Mouse (Mus musculus) hindbrain, embryonic 13.5 days (tissue): Measurements from ENCODE around the gene Stxbp3. TPM values are rescaled to one million over a fixed set of nuclear protein-coding genes. Genes with fewer than 3 reads are reported as not detected.

Source experiments
- ATAC-seq: fragments of 200-750 bp; cut with Nextera tagmentation; 2 replicates; pipeline ENCODE4 v1.8.0; 2017; ENCODE audit warnings: moderate TSS enrichment; ENCODE audit not compliant: low FRiP score
- H3K27ac ChIP-seq: fragments of 300-500 bp; sonication (generic); 2 replicates; pipeline ENCODE4 v1.5.1; 2015; ENCODE audit warnings: inconsistent platforms, mild to moderate bottlenecking, moderate library complexity
- H3K27me3 ChIP-seq: fragments of 300-500 bp; sonication (generic); 2 replicates; pipeline ENCODE4 v1.6.1; 2015; ENCODE audit warnings: mild to moderate bottlenecking, inconsistent platforms
- H3K36me3 ChIP-seq: fragments of 300-500 bp; sonication (generic); 2 replicates; pipeline ENCODE4 v1.6.1; 2015; ENCODE audit warnings: mild to moderate bottlenecking, inconsistent platforms
- H3K4me1 ChIP-seq: fragments of 300-500 bp; sonication (generic); replicated peaks from 2 replicates; pipeline ENCODE4 v1.6.1; 2015; ENCODE audit warnings: inconsistent platforms
- H3K4me2 ChIP-seq: fragments of 300-500 bp; sonication (generic); 2 replicates; pipeline ENCODE4 v1.6.1; 2015; ENCODE audit warnings: inconsistent platforms, mild to moderate bottlenecking, moderate library complexity
- H3K4me3 ChIP-seq: fragments of 300-500 bp; sonication (generic); 2 replicates; pipeline ENCODE4 v1.5.1; 2015; ENCODE audit warnings: mild to moderate bottlenecking, inconsistent platforms
- H3K9ac ChIP-seq: fragments of 300-500 bp; sonication (generic); 2 replicates; pipeline ENCODE4 v1.6.1; 2015; ENCODE audit warnings: mild to moderate bottlenecking, inconsistent platforms
- H3K9me3 ChIP-seq: fragments of 300-500 bp; sonication (generic); 2 replicates; pipeline ENCODE4 v1.6.1; 2016; ENCODE audit warnings: inconsistent platforms
- WGBS: fragments of 180-500 bp; shearing (Covaris S2); methylation state at CpG from one replicate; pipeline ENCODE4 v1.1.7; 2015; 5-methylcytosine and 5-hydroxymethylcytosine counted together
- polyA plus RNA-seq: library from polyadenylated mRNA; unstranded; fragments of >200 nt; fragmentation: Nextera tagmentation; extraction: Ambion mirVana; gene quantifications from 2 replicates; pipeline ENCODE4 v1.2.1, GENCODE M21; 2015

Stxbp3 gene
- polyA plus RNA-seq, 1 experiment from 2014 or later: 16.7 TPM

GRCm38 (mm10) chr3:108791054-108791706 lies 49.1 kb downstream of the Stxbp3 start:
- 84% methylated on average over 7 of the region's 7 CpGs for WGBS

GRCm38 (mm10) chr3:108790499-108790898 lies 49.8 kb downstream of the Stxbp3 start:
- H3K9ac ChIP-seq: no peak overlapping the region
- no peaks in the 10 kb centered on the region for H3K27me3 ChIP-seq
- no peak overlapping the region for H3K4me2 ChIP-seq
- H3K27ac ChIP-seq: no peak overlapping the region
- ATAC-seq: no peak
- WGBS: 92% methylated on average over 3 of the region's 3 CpGs
- H3K9me3 ChIP-seq: no peaks in the 10 kb centered on the region
- peaks cover 14% of the 10 kb centered on the region; the same call in 1 of the 2 replicates for H3K36me3 ChIP-seq
- H3K4me3 ChIP-seq: no peak overlapping the region
- no peaks in the 10 kb centered on the region; the same call in 1 of the 2 replicates for H3K4me1 ChIP-seq

More at GRCm38 (mm10) chr3:108791054-108791706, 49.1 kb downstream of the Stxbp3 start:
- no peak overlapping the region for H3K27ac ChIP-seq
- no peak overlapping the region for H3K4me2 ChIP-seq
- no peaks in the 10 kb centered on the region for H3K9me3 ChIP-seq
- H3K4me1 ChIP-seq: no peaks in the 10 kb centered on the region; the same call in 1 of the 2 replicates
- H3K36me3 ChIP-seq: peaks cover 17% of the 10 kb centered on the region; the same call in 1 of the 2 replicates
- no peak overlapping the region for H3K9ac ChIP-seq
- no peak overlapping the region for H3K4me3 ChIP-seq
- no peaks in the 10 kb centered on the region for H3K27me3 ChIP-seq
- no peak for ATAC-seq

GRCm38 (mm10) chr3:108789299-108789698 lies 51.0 kb downstream of the Stxbp3 start:
- H3K4me1 ChIP-seq: no peaks in the 10 kb centered on the region; the same call in 1 of the 2 replicates
- H3K4me2 ChIP-seq: no peak overlapping the region
- ATAC-seq: no peak
- peaks cover 7% of the 10 kb centered on the region for H3K9me3 ChIP-seq
- H3K36me3 ChIP-seq: peaks cover 11% of the 10 kb centered on the region; the same call in 1 of the 2 replicates
- H3K27ac ChIP-seq: no peak overlapping the region
- 62% methylated on average over 5 of the region's 5 CpGs for WGBS
- no peaks in the 10 kb centered on the region for H3K27me3 ChIP-seq
- H3K9ac ChIP-seq: no peak overlapping the region
- no peak overlapping the region for H3K4me3 ChIP-seq

- H3K4me2 ChIP-seq: no peak overlapping the region
- H3K27ac ChIP-seq: no peak overlapping the region
- H3K36me3 ChIP-seq: peaks cover 7% of the 10 kb centered on the region; the same call in 1 of the 2 replicates
- H3K9ac ChIP-seq: no peak overlapping the region
- H3K27me3 ChIP-seq: no peaks in the 10 kb centered on the region
- peaks cover 7% of the 10 kb centered on the region for H3K9me3 ChIP-seq
- 86% methylated on average over 4 of the region's 4 CpGs for WGBS
- no peak for ATAC-seq
- no peaks in the 10 kb centered on the region; the same call in 1 of the 2 replicates for H3K4me1 ChIP-seq
- H3K4me3 ChIP-seq: no peak overlapping the region
Measured at GRCm38 (mm10) chr3:108788455-108788794, 51.9 kb downstream of the Stxbp3 start.

- Histone ChIP-seq H3K27me3 (no peaks in the 10 kb centered on the region), H3K9ac (no peak overlapping the region), H3K9me3 (peaks cover 7% of the 10 kb centered on the region), H3K27ac (no peak overlapping the region), H3K4me1 (no peaks in the 10 kb centered on the region; the same call in 1 of the 2 replicates), H3K4me3 (no peak overlapping the region), H3K4me2 (no peak overlapping the region), H3K36me3 (peaks cover 7% of the 10 kb centered on the region; the same call in 1 of the 2 replicates)
- WGBS: 75% methylated on average over 12 of the region's 12 CpGs
- ATAC-seq: no peak
Measured at GRCm38 (mm10) chr3:108787754-108788454, 52.4 kb downstream of the Stxbp3 start.

GRCm38 (mm10) chr3:108786520-108786919 lies 53.8 kb downstream of the Stxbp3 start:
- peaks cover under 1% of the 10 kb centered on the region for H3K4me1 ChIP-seq
- H3K27me3 ChIP-seq: no peaks in the 10 kb centered on the region
- WGBS: 69% methylated on average over 6 of the region's 6 CpGs
- H3K4me2 ChIP-seq: no peak overlapping the region
- H3K36me3 ChIP-seq: no peaks in the 10 kb centered on the region
- no peak for ATAC-seq
- no peak overlapping the region for H3K27ac ChIP-seq
- no peak overlapping the region for H3K9ac ChIP-seq
- H3K9me3 ChIP-seq: peaks cover 7% of the 10 kb centered on the region
- no peak overlapping the region for H3K4me3 ChIP-seq

- Histone ChIP-seq H3K27ac (no peak overlapping the region), H3K4me3 (no peak overlapping the region), H3K4me2 (no peak overlapping the region), H3K9ac (no peak overlapping the region), H3K27me3 (no peaks in the 10 kb centered on the region), H3K9me3 (peaks cover 7% of the 10 kb centered on the region), H3K36me3 (no peaks in the 10 kb centered on the region), H3K4me1 (peaks cover 6% of the 10 kb centered on the region; the same call in 1 of the 2 replicates)
- no peak for ATAC-seq
- WGBS: 77% methylated on average over 6 of the region's 6 CpGs
Measured at GRCm38 (mm10) chr3:108782364-108782895, 57.9 kb downstream of the Stxbp3 start.

GRCm38 (mm10) chr3:108781884-108782270 lies 58.4 kb downstream of the Stxbp3 start:
- Histone ChIP-seq H3K27ac (no peak overlapping the region), H3K4me2 (no peak overlapping the region), H3K27me3 (no peaks in the 10 kb centered on the region), H3K36me3 (no peaks in the 10 kb centered on the region), H3K9ac (no peak overlapping the region), H3K4me3 (no peak overlapping the region), H3K9me3 (peaks cover 7% of the 10 kb centered on the region), H3K4me1 (peaks cover 6% of the 10 kb centered on the region; the same call in 1 of the 2 replicates)
- ATAC-seq: no peak
- 84% methylated on average over 5 of the region's 5 CpGs for WGBS

GRCm38 (mm10) chr3:108781238-108781883 lies 59.0 kb downstream of the Stxbp3 start:
- Histone ChIP-seq H3K4me3 (no peak overlapping the region), H3K27me3 (no peaks in the 10 kb centered on the region), H3K27ac (no peak overlapping the region), H3K9me3 (peaks cover 7% of the 10 kb centered on the region), H3K36me3 (no peaks in the 10 kb centered on the region), H3K9ac (no peak overlapping the region), H3K4me1 (peaks cover 6% of the 10 kb centered on the region; the same call in 1 of the 2 replicates), H3K4me2 (no peak overlapping the region)
- ATAC-seq: no peak
- WGBS: 61% methylated on average over 10 of the region's 10 CpGs

- no peak overlapping the region for H3K27ac ChIP-seq
- no peaks in the 10 kb centered on the region for H3K36me3 ChIP-seq
- H3K4me1 ChIP-seq: peaks cover 6% of the 10 kb centered on the region; the same call in 1 of the 2 replicates
- H3K9me3 ChIP-seq: no peaks in the 10 kb centered on the region
- no peak overlapping the region for H3K4me2 ChIP-seq
- no peak overlapping the region for H3K4me3 ChIP-seq
- no peaks in the 10 kb centered on the region for H3K27me3 ChIP-seq
- ATAC-seq: no peak
- H3K9ac ChIP-seq: no peak overlapping the region
- WGBS: 78% methylated on average over 4 of the region's 4 CpGs
Measured at GRCm38 (mm10) chr3:108778761-108779540, 61.4 kb downstream of the Stxbp3 start.

- Histone ChIP-seq H3K9me3 (no peaks in the 10 kb centered on the region), H3K27ac (no peak overlapping the region), H3K4me1 (0 out of 2 replicates have a peak, but pooled peaks cover 4% of the 10 kb centered on the region), H3K4me3 (no peak overlapping the region), H3K9ac (no peak overlapping the region), H3K36me3 (no peaks in the 10 kb centered on the region), H3K4me2 (no peak overlapping the region), H3K27me3 (no peaks in the 10 kb centered on the region)
- no peak for ATAC-seq
- WGBS: 92% methylated on average over 3 of the region's 3 CpGs
Measured at GRCm38 (mm10) chr3:108772811-108773210, 67.5 kb downstream of the Stxbp3 start.
